Mouse (Mus musculus) liver, adult 2 months (tissue): ENCODE measurements around the gene Slx4.

Experiments used
- CTCF ChIP-seq: fragments of 200-500 bp; IDR thresholded peaks from 2 replicates; pipeline ENCODE4 v1.5.1; 2011; ENCODE audit warnings: low read depth, low read length, control low read depth
- POLR2A ChIP-seq: fragments of 200-500 bp; IDR thresholded peaks from 2 replicates; pipeline ENCODE4 v1.6.1; 2011; ENCODE audit warnings: low read length, control low read depth; ENCODE audit not compliant: insufficient read depth; ENCODE audit errors: extremely low read depth

GRCm38 (mm10) chr16:4029371-4029841 lies 25.8 kb upstream of the Slx4 start:
- TF ChIP-seq CTCF (no peak), POLR2A (no peak)
